Mouse (Mus musculus) spleen, adult 2 months (tissue): ENCODE data around the gene Capn10. TPM values are rescaled to one million over a fixed set of nuclear protein-coding genes. Genes with fewer than 3 reads are reported as not detected.

Experiments
- DNase-seq, 2 experiments: peaks; one replicate each; pipeline versions ENCODE4 v3.0.0 to v3.0.0-alpha.2; 2012 to 2021; ENCODE audit warnings: low spot score in 2 of 2, low read depth in 1 of 2
- H3K27ac ChIP-seq: fragments of 200-500 bp; 2 replicates; pipeline ENCODE4 v1.5.1; 2012; ENCODE audit warnings: low read length, inconsistent platforms; ENCODE audit not compliant: insufficient read depth
- H3K27me3 ChIP-seq: fragments of 200-500 bp; 2 replicates; pipeline ENCODE4 v1.6.1; 2012; ENCODE audit warnings: mild to moderate bottlenecking, moderate library complexity, low read length, inconsistent platforms; ENCODE audit not compliant: control insufficient read depth, insufficient read depth
- H3K36me3 ChIP-seq: fragments of 200-500 bp; 2 replicates; pipeline ENCODE4 v1.6.1; 2012; ENCODE audit warnings: mild to moderate bottlenecking, low read length, inconsistent platforms; ENCODE audit not compliant: control insufficient read depth, insufficient read depth
- H3K4me1 ChIP-seq: fragments of 200-500 bp; 2 replicates; pipeline ENCODE4 v1.6.1; 2011; ENCODE audit warnings: inconsistent platforms; ENCODE audit not compliant: control insufficient read depth, insufficient read depth, insufficient read length
- H3K4me3 ChIP-seq: fragments of 200-500 bp; 2 replicates; pipeline ENCODE4 v1.5.1; 2011; ENCODE audit warnings: mild to moderate bottlenecking, inconsistent platforms; ENCODE audit not compliant: insufficient read depth, insufficient read length; ENCODE audit errors: extremely low read depth
- CTCF ChIP-seq: fragments of 200-500 bp; IDR thresholded peaks from 2 replicates; pipeline ENCODE4 v1.5.1; 2011; ENCODE audit warnings: mild to moderate bottlenecking, inconsistent platforms; ENCODE audit not compliant: insufficient read depth, insufficient read length, insufficient replicate concordance; ENCODE audit errors: extremely low read depth
- POLR2A ChIP-seq: fragments of 200-500 bp; IDR thresholded peaks from 2 replicates; pipeline ENCODE4 v1.6.1; 2011; ENCODE audit warnings: low read depth, low read length, inconsistent platforms
- WGBS: fragments of 180-500 bp; shearing (Covaris S2); methylation state at CpG from one replicate; pipeline ENCODE4 v1.1.7; 2018; 5-methylcytosine and 5-hydroxymethylcytosine counted together
- polyA plus RNA-seq: library from polyadenylated mRNA; depleted of rRNA; stranded (reverse); fragments of >200 nt; gene quantifications from 2 replicates; pipeline ENCODE4 v1.2.3, GENCODE M21; 2012

Gene Capn10
- polyA plus RNA-seq, 1 experiment: 14.3 TPM

- TF ChIP-seq POLR2A (no peak), CTCF (no peak)
- 34% methylated on average over 2 of the region's 2 CpGs for WGBS
- Histone ChIP-seq H3K4me1 (no peaks in the 10 kb centered on the region; the same call in 1 of the 2 replicates), H3K27ac (no peak overlapping the region), H3K36me3 (peaks cover 8% of the 10 kb centered on the region), H3K4me3 (no peak overlapping the region), H3K27me3 (no peaks in the 10 kb centered on the region)
- no peak for DNase-seq
Observed at GRCm38 (mm10) chr1:92935977-92936376, 1.8 kb downstream of the Capn10 start.

GRCm38 (mm10) chr1:92936467-92936866 lies 2.3 kb downstream of the Capn10 start:
- Histone ChIP-seq H3K27me3 (no peaks in the 10 kb centered on the region), H3K27ac (no peak overlapping the region), H3K4me1 (no peaks in the 10 kb centered on the region; the same call in 1 of the 2 replicates), H3K4me3 (no peak overlapping the region), H3K36me3 (peaks cover 10% of the 10 kb centered on the region)
- 94% methylated on average over 3 of the region's 3 CpGs for WGBS
- TF ChIP-seq POLR2A (no peak), CTCF (no peak)
- DNase-seq: no peak

DNA sequence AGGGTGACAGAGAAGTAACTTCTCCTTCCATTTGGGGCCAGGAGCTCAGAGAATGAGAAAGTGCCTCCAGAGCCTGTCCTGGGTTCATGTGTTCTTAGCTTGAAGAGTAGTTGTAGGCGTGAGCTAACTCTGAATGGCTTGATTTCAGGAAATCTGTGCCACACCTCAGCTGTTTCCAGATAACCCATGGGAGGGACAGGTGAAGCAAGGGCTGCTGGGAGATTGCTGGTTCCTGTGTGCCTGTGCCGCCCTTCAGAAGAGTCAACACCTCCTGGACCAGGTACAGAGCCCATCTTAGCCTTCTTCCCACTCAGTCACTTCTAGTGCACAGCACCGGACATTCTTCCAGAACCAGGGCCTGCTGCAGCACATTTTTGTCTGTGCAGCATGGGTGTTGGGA lies 3.6 kb downstream of the Capn10 start:
- H3K27me3 ChIP-seq: no peaks in the 10 kb centered on the region
- no peaks in the 10 kb centered on the region; the same call in 1 of the 2 replicates for H3K4me1 ChIP-seq
- no peak overlapping the region for H3K4me3 ChIP-seq
- TF ChIP-seq CTCF (no peak), POLR2A (no peak)
- no peak overlapping the region for H3K27ac ChIP-seq
- peaks cover 10% of the 10 kb centered on the region for H3K36me3 ChIP-seq
- no peak for DNase-seq
- 88% methylated on average over 3 of the region's 3 CpGs for WGBS

DNA sequence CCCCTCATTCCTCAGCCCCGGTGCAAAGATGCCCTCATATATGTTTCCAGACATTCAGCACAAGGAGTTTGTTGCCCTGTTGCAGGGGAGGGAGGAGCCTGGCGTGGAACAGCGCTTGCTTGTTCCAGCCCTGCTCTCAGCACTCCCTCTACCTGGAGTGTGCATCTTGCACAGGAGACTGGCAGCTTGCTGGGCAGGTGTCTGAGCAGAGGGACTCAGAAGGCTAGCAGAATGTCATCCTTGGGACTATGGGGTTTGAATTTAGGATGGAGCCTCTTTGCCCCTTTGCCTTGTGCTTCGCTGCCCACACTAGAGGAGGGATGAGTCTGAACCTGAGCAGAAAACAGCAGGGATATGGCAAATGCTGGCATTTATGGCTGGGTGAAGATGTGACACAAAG lies 5.6 kb downstream of the Capn10 start:
- Histone ChIP-seq H3K27me3 (no peaks in the 10 kb centered on the region), H3K4me1 (no peaks in the 10 kb centered on the region), H3K36me3 (peaks cover 12% of the 10 kb centered on the region), H3K4me3 (no peak overlapping the region), H3K27ac (no peak overlapping the region)
- DNase-seq: no peak
- 95% methylated on average over 4 of the region's 4 CpGs for WGBS
- TF ChIP-seq POLR2A: no peak

- no peaks in the 10 kb centered on the region for H3K4me1 ChIP-seq
- 95% methylated on average over 19 of the region's 19 CpGs for WGBS
- TF ChIP-seq POLR2A (no peak), CTCF (no peak)
- no peak for DNase-seq
- H3K4me3 ChIP-seq: no peak overlapping the region
- no peak overlapping the region for H3K27ac ChIP-seq
- H3K36me3 ChIP-seq: peaks cover 15% of the 10 kb centered on the region
- H3K27me3 ChIP-seq: no peaks in the 10 kb centered on the region
Observed at GRCm38 (mm10) chr1:92943219-92943989, 9.2 kb downstream of the Capn10 start.

GRCm38 (mm10) chr1:92947966-92948365 lies 13.8 kb downstream of the Capn10 start:
- Histone ChIP-seq H3K27me3 (no peaks in the 10 kb centered on the region), H3K4me1 (no peaks in the 10 kb centered on the region), H3K27ac (no peak overlapping the region), H3K4me3 (no peak overlapping the region), H3K36me3 (peaks cover 5% of the 10 kb centered on the region)
- TF ChIP-seq CTCF (no peak), POLR2A (no peak)
- DNase-seq: no peak
- WGBS: 94% methylated on average over 3 of the region's 3 CpGs

DNA sequence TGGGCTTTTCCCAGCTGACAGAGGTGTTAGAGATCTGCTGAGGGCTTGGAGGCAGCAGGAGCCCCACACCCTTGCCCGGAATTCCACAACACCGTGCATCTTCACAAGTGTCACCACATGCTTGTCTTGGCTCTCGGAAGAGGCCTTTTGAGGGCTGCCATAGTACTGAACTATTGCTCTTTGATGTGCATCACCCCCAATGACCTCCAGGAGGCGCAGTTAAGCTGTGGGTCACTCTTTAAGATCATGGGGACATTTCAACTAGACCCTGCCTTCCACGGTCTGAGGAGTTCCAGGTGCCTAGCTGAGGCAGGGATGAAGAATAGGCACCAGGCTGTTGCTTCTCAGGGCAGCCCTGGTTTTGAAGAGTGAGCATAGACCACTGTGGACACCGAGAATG lies 15.2 kb downstream of the Capn10 start:
- 69% methylated on average over 6 of the region's 6 CpGs for WGBS
- no peak overlapping the region for H3K4me3 ChIP-seq
- H3K27ac ChIP-seq: no peak overlapping the region
- DNase-seq: no peak
- H3K4me1 ChIP-seq: no peaks in the 10 kb centered on the region
- TF ChIP-seq CTCF (no peak; the same call in 1 of the 2 replicates), POLR2A (no peak)
- H3K36me3 ChIP-seq: peaks cover 4% of the 10 kb centered on the region
- no peaks in the 10 kb centered on the region for H3K27me3 ChIP-seq
